Mouse (Mus musculus) layer of hippocampus, postnatal 14 days (tissue): ENCODE measurements around the gene Vsx1. TPM values are rescaled to one million over a fixed set of nuclear protein-coding genes. Genes with fewer than 3 reads are reported as not detected.

ENCODE experiments used
- DNase-seq, 2 experiments: peaks; one replicate each; pipeline ENCODE4 v3.0.0; 2021 to 2022; ENCODE audit warnings: low spot score in 2 of 2, mixed read lengths in 1 of 2
- total RNA-seq, 2 experiments: library from RNA; stranded (reverse); gene quantifications; 2 replicates each; pipeline ENCODE4 v1.2.3; 2021

Vsx1 gene
- total RNA-seq, 2 experiments from 2014 or later = 0.09 to 0.10 TPM

DNA sequence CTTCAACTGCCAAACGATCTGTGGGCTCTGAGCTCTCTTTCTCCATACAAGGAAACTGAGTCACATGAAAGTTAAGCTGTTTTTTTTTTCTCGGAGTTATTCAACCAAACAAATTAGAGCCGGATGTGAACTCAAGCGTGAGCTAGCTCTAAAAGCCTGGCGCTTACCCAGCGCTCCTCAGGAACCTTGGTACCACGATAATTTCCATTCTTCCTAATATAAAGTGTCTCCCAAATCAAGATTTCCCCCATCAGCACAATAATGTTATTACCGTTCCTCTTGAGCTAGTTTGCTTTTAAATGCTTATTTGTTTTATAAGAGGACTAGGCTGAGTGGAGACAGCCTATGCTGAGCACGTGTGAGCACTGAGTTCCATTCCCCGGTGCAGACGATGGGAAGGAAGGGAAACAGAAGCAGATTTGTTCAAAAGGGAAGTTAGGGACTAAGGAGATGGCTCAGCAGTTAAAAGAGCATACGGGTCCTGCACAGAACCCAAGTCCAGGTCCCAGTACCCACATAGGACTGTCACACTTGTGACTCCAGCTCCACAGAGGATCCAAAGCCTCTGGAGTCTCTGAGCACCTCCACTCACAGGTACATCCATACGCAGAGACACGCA lies 41.4 kb downstream of the Vsx1 start:
- no peak for DNase-seq

DNA sequence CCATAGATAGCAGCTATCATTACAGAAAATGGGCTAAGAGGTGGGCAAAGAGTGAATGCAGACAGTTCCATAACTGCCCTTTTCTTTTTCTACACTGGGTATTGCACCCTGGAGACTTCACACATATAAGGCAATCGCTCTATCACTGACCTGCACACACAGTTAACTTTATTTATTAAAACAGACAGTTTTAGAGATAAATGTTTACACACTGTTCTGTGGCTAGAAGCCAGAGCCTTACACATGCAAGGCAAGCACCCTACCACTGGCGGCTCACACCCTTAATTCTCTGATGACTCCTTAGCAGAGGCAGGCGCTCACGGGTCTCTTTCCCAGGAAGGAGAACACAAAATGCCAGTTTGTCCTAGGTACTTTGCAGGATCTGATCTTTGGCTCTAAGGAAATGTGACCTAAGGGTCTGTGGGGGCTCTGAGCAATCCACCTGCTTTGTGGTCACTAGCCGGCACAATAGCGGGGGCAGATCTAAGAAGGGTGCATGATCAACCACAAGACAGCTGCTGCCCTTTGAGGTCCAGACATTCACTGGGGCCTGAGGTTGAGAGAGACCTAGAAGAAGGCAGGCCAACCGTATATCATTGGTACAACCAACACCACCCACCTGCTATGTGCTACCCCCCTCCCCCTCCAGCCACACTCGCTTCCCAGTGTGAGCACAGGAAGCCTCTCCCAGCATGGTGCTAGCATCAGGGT lies 42.6 kb downstream of the Vsx1 start:
- DNase-seq = no peak

DNA sequence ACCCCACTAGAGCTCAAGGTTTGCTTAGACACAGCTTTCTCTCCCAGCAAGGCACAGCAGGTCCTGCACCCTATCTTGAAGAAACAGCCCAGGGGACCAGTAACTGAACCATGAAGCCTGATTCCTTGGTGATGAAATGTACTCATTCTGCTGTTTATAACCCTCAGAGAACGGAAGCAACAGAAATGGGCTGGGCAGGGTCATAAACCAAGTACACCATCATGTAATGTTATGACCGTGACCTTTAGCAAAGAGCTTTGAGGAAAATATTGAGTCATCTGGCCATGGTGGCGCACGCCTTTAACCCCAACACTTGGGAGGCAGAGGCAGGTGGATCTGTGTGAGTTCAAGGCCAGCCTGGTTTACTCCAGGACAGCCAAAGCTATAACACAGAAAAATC lies 43.9 kb downstream of the Vsx1 start:
- no peak for DNase-seq

DNA sequence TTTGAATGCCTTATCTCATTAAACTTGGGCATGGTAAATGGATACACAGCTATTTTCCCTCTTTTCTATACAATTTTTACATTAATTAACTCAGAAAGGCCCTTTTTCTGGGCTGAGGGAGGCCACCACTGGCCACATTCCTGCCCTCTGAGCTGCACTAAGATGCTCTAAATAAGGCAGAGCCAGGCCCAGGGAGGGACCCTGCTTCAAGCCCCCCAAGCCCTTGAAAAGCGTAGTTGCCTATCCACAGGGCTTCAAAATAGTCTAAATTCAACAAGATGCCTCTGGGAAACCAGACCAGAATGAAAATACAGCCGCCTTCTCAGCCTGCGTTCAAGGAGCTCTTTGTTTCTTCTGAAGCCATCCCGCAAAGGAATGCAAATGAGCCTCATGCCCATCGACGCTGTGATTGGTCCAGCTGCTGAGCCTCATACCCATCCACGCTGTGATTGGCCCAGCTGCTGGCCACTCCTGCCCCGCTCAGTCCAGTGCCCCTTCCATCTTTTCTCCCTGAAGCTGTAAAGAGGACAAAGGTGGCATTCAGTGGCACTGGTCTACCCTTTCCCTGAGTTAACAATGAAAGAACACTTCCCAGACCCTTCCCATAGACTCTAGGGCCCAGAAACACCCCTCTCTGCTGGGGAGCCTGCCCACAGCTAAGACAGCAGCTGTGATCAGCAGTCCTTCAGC lies 45.3 kb downstream of the Vsx1 start:
- DNase-seq = peak; percentile 50 to 87

DNA sequence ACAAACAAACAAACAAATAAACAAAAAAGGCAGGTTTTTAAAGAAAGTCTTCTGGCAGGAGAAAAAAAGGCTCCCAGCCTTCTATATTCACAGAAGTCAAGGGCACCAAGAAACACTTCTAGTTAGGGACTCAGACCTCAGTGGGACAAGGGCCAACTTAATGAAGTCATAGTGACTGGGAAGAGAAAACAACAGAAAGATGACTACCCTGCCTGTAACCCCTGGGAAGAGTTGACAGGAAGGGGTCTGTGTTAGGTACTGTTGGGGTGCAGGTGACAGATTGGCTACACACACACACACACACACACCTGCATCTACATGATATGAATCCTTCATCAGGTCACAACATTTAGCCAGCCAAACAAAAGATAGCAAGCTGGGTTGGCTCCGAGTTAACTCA lies 46.0 kb downstream of the Vsx1 start:
- DNase-seq = no peak

DNA sequence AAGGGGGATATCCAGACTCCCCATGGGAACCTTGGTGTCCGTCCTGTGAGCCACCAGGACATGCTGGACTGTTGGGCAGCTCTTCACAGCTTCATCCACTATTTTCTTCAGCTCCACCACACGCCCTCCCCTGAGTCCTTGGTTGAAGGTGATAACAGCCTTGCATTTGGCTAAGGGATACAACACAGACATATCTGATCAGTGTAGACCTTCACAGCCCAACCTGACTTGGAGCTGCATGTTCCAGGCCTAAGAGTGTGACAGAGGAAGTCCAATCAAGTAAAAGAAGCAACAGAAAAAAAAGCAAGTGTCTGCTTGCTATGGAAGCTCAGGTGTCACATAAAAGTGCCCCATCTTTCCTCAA lies 50.8 kb downstream of the Vsx1 start:
- DNase-seq = no peak

DNA sequence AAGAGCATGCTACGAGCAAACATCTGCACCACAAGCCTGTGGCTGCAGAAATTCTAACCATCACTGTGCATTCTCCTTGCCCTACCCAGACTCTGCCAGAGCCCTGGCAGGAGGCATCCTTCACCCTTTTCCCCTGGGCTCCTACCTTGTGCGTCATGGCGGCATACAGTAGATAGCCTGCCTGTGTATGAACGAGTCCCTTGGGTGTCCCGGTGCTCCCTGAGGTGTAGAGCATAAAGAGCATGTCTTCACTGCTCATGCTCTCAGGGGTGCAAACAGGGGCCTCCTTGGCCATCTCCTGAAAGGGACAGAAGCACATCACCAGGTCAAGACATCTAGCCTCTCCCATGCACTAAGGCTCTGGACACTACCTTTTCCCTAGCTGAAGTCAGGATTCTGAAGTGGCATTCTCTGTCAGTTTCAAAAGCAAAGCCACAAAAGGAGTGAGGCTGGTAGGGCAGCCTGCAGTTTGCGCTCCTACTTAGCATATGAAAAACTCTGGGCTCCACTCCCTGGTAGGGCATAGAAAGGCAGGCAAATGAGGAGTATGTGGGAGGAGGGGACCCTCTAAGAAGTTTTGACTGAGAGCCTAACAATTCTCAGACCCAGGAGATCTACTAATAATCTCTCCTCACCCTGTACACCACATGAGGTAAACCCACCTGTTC lies 51.3 kb downstream of the Vsx1 start:
- no peak for DNase-seq

DNA sequence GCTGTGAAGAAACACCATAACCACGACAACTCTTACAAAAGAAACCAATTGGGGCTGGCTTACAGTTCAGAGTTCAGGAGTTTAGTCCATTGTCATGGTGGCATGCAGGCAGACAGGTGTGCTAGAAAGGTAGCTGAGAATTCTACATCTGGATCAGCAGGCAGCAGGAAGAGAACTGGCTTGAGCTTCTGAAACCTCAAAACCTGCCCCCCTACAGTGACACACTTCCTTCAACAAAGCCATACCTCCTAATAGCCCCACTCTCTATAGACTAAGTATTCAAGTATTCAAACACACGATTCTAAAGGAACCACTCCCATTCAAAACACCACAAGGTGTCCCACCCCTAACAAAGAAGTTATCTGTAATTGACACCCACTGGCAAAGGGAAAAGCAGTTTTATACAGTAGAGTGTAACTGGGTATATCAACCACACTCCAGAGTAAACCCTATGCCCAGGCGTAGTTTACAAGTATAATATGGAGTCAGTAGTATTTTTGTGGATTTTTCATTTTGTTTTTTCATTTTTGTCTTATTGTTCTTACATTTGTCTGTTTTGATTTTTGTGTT lies 53.2 kb downstream of the Vsx1 start:
- DNase-seq = no peak

Other genes with a start within 250 kb of the Vsx1 start
- 1 to 10 TPM; 7.6 to 8.2 TPM for gene Zfp442, start 237.9 kb downstream of the Vsx1 start, total RNA-seq
- gene Zfp345, start 204.3 kb downstream of the Vsx1 start, total RNA-seq = under 1 TPM in 1 of 2 experiments, not detected in 1; 0.28 TPM
- not detected for gene Cst7, start 118.9 kb downstream of the Vsx1 start, total RNA-seq
- 10 to 100 TPM; 55.4 to 59.9 TPM for gene Apmap, start 80.8 kb downstream of the Vsx1 start, total RNA-seq
- 10 to 100 TPM; 20.5 to 21.0 TPM for gene Acss1, start 20.9 kb downstream of the Vsx1 start, total RNA-seq
- 10 to 100 TPM; 75.9 to 77.1 TPM for gene Entpd6, start 59.7 kb upstream of the Vsx1 start, total RNA-seq
- 100 to 1,000 TPM; 183 to 184 TPM for gene Pygb, start 97.4 kb upstream of the Vsx1 start, total RNA-seq
- gene Abhd12, start 215.4 kb upstream of the Vsx1 start, total RNA-seq = 100 to 1,000 TPM; 239 to 243 TPM
- 1 to 10 TPM; 1.9 to 4.7 TPM for gene Gins1, start 216.0 kb upstream of the Vsx1 start, total RNA-seq